Mouse (Mus musculus) cortical plate, adult 2 months (tissue): ENCODE results near the gene Rtkn2.

Source experiments
- CTCF ChIP-seq: fragments of 200-500 bp; IDR thresholded peaks from 2 replicates; pipeline ENCODE4 v1.5.1; 2011; ENCODE audit warnings: mild to moderate bottlenecking, control low read depth, low read length; ENCODE audit not compliant: insufficient read depth; ENCODE audit errors: extremely low read depth
- POLR2A ChIP-seq: fragments of 200-500 bp; IDR thresholded peaks from 2 replicates; pipeline ENCODE4 v1.6.1; 2011; ENCODE audit warnings: mild to moderate bottlenecking, low read length, control low read depth; ENCODE audit not compliant: insufficient read depth; ENCODE audit errors: extremely low read depth

DNA sequence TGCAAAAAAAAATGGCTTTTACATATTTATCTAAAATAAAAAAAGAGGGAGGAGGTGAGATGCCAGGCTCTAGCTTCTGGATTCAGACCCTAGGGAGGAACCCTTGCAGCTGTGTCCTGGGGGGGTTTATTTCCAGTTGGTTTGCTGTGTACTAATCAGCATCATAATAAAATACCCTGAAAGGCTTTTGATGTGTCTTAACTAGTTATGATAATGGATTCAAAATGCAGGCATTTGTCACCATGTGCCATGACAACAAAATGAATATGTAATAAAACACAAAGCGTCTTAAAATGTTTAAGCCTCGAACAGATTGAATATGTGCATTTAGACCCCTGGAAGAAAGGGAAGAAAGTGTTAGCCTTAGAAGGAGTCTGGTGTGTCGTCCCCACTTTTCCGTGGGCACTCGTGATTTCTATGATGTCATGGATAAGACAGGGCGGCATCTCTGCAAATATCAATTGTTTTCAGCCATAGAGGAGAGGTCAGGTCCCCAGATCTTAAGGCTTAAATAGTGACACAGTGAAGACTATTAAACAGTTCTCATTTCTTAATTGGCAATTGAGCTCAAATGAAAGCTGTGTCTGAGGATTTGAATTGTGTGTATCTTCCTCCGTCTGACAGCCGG, 59.7 kb downstream of the Rtkn2 start:
- no peak for TF ChIP-seq POLR2A
- TF ChIP-seq CTCF = no peak
